Mouse (Mus musculus) intestine, postnatal 0 days (tissue): ENCODE measurements around the gene Gstp3. TPM values are rescaled to one million over a fixed set of nuclear protein-coding genes. Genes with fewer than 3 reads are reported as not detected.
"Not testable (repeated sequence)": the region's sequence is repeated elsewhere in the genome, so short reads cannot be mapped to it uniquely, and the experiment has no call there.

Source experiments
- ATAC-seq: fragments of 200-750 bp; cut with Nextera tagmentation; 2 replicates; pipeline ENCODE4 v1.8.0; 2017; ENCODE audit warnings: mild to moderate bottlenecking, moderate TSS enrichment, moderate library complexity
- H3K27ac ChIP-seq: fragments of 300-500 bp; sonication (generic); 2 replicates; pipeline ENCODE4 v1.5.1; 2014; ENCODE audit warnings: mild to moderate bottlenecking, low read depth, low read length, moderate library complexity
- H3K27me3 ChIP-seq: fragments of 300-500 bp; sonication (generic); replicated peaks from 2 replicates; pipeline ENCODE4 v1.6.1; 2014; ENCODE audit warnings: low read length, mixed read lengths; ENCODE audit not compliant: control insufficient read depth, insufficient read depth
- H3K36me3 ChIP-seq: fragments of 300-500 bp; sonication (generic); 2 replicates; pipeline ENCODE4 v1.6.1; 2014; ENCODE audit warnings: mild to moderate bottlenecking, moderate library complexity; ENCODE audit not compliant: control insufficient read depth, insufficient read depth
- H3K4me1 ChIP-seq: fragments of 300-500 bp; sonication (generic); replicated peaks from 2 replicates; pipeline ENCODE4 v1.6.1; 2014; ENCODE audit warnings: antibody characterized with exemption, low read length, mixed read lengths; ENCODE audit not compliant: control insufficient read depth, insufficient read depth
- H3K4me2 ChIP-seq: fragments of 300-500 bp; sonication (generic); replicated peaks from 2 replicates; pipeline ENCODE4 v1.6.1; 2014; ENCODE audit warnings: low read depth, mild to moderate bottlenecking, moderate library complexity
- H3K4me3 ChIP-seq: fragments of 300-500 bp; sonication (generic); 2 replicates; pipeline ENCODE4 v1.5.1; 2014; ENCODE audit warnings: low read depth, low read length
- H3K9ac ChIP-seq: fragments of 300-500 bp; sonication (generic); 2 replicates; pipeline ENCODE4 v1.6.1; 2014; ENCODE audit warnings: mild to moderate bottlenecking, low read depth, low read length
- H3K9me3 ChIP-seq: fragments of 300-500 bp; sonication (generic); 2 replicates; pipeline ENCODE4 v1.6.1; 2016; ENCODE audit warnings: mixed run types; ENCODE audit not compliant: control insufficient read depth
- CTCF ChIP-seq: sonication (generic); IDR thresholded peaks from 2 replicates; pipeline ENCODE4 v1.5.1; 2016; ENCODE audit warnings: low read depth, mild to moderate bottlenecking, control low read depth, antibody characterized with exemption, moderate library complexity
- WGBS: fragments of 180-500 bp; shearing (Covaris S2); extraction: QIAGEN DNeasy Blood & Tissue Kit; methylation state at CpG from one replicate; pipeline ENCODE4 v1.1.7; 2014; 5-methylcytosine and 5-hydroxymethylcytosine counted together
- polyA plus RNA-seq: library from polyadenylated mRNA; unstranded; fragments of >200 nt; fragmentation: Nextera tagmentation; extraction: Ambion mirVana; gene quantifications from 2 replicates; pipeline ENCODE4 v1.2.1, GENCODE M21; 2015

Gstp3 gene
- polyA plus RNA-seq, 1 experiment from 2014 or later: 68.7 TPM

GRCm38 (mm10) chr19:4060044-4060898 is 902 bp upstream of the Gstp3 start:
- not testable (repeated sequence) for H3K27me3 ChIP-seq, H3K9me3 ChIP-seq, H3K4me1 ChIP-seq, ATAC-seq, H3K27ac ChIP-seq, H3K4me2 ChIP-seq, H3K9ac ChIP-seq, H3K4me3 ChIP-seq, H3K36me3 ChIP-seq
- 0 out of 2 replicates have a peak, but pooled peaks have one; percentile 3 for TF ChIP-seq CTCF
- 88% methylated on average over 8 of the region's 8 CpGs for WGBS

- TF ChIP-seq CTCF: no peak
- WGBS: 89% methylated on average over 5 of the region's 5 CpGs
- peak overlapping the region; percentile 71 for H3K27ac ChIP-seq
Observed at GRCm38 (mm10) chr19:4058581-4058980, 788 bp downstream of the Gstp3 start.

GRCm38 (mm10) chr19:4057962-4058361 is 1.4 kb downstream of the Gstp3 start:
- peak overlapping the region; percentile 44; the same call in 1 of the 2 replicates for H3K4me2 ChIP-seq
- H3K4me1 ChIP-seq: peaks cover 10% of the 10 kb centered on the region; the same call in 1 of the 2 replicates
- H3K9ac ChIP-seq: no peak overlapping the region
- H3K27me3 ChIP-seq: no peaks in the 10 kb centered on the region
- H3K27ac ChIP-seq: no peak overlapping the region
- no peak for ATAC-seq
- no peaks in the 10 kb centered on the region for H3K9me3 ChIP-seq
- WGBS: 97% methylated on average over 7 of the region's 7 CpGs
- no peak overlapping the region for H3K4me3 ChIP-seq
- no peaks in the 10 kb centered on the region for H3K36me3 ChIP-seq
- no peak for TF ChIP-seq CTCF

More at GRCm38 (mm10) chr19:4058581-4058980, 788 bp downstream of the Gstp3 start:
- H3K4me3 ChIP-seq: peak overlapping the region; percentile 14; the same call in 1 of the 2 replicates
- H3K4me2 ChIP-seq: peak overlapping the region; percentile 44
- H3K36me3 ChIP-seq: no peaks in the 10 kb centered on the region
- peaks cover 10% of the 10 kb centered on the region; the same call in 1 of the 2 replicates for H3K4me1 ChIP-seq
- H3K9ac ChIP-seq: no peak overlapping the region
- H3K9me3 ChIP-seq: no peaks in the 10 kb centered on the region
- no peak for ATAC-seq
- H3K27me3 ChIP-seq: no peaks in the 10 kb centered on the region

- Histone ChIP-seq H3K36me3 (no peaks in the 10 kb centered on the region), H3K4me3 (no peak overlapping the region), H3K27ac (no peak overlapping the region; the same call in 1 of the 2 replicates), H3K27me3 (no peaks in the 10 kb centered on the region), H3K9me3 (no peaks in the 10 kb centered on the region), H3K4me2 (no peak overlapping the region), H3K4me1 (peaks cover 10% of the 10 kb centered on the region; the same call in 1 of the 2 replicates), H3K9ac (no peak overlapping the region)
- no peak for ATAC-seq
- no peak for TF ChIP-seq CTCF
- 72% methylated on average over 13 of the region's 13 CpGs for WGBS
Observed at GRCm38 (mm10) chr19:4057389-4057788, 2.0 kb downstream of the Gstp3 start.

- peak overlapping the region; percentile 69 for H3K27ac ChIP-seq
- 40% methylated on average over 4 of the region's 4 CpGs for WGBS
- no peaks in the 10 kb centered on the region for H3K27me3 ChIP-seq
- ATAC-seq: no peak
- H3K4me1 ChIP-seq: peaks cover 10% of the 10 kb centered on the region; the same call in 1 of the 2 replicates
- H3K4me2 ChIP-seq: no peak overlapping the region
- no peak overlapping the region for H3K4me3 ChIP-seq
- H3K36me3 ChIP-seq: no peaks in the 10 kb centered on the region
- no peak for TF ChIP-seq CTCF
- no peak overlapping the region for H3K9ac ChIP-seq
- no peaks in the 10 kb centered on the region for H3K9me3 ChIP-seq
Observed at GRCm38 (mm10) chr19:4056727-4057126, 2.6 kb downstream of the Gstp3 start.

GRCm38 (mm10) chr19:4055947-4056693 is 3.2 kb downstream of the Gstp3 start:
- H3K4me2 ChIP-seq: 0 out of 2 replicates have a peak overlapping the region, but pooled peaks have one; percentile 0
- no peak overlapping the region for H3K4me3 ChIP-seq
- no peaks in the 10 kb centered on the region for H3K36me3 ChIP-seq
- H3K9ac ChIP-seq: no peak overlapping the region
- H3K9me3 ChIP-seq: no peaks in the 10 kb centered on the region
- WGBS: 24% methylated on average over 15 of the region's 15 CpGs
- peak; percentile 50 for ATAC-seq
- peaks cover 10% of the 10 kb centered on the region; the same call in 1 of the 2 replicates for H3K4me1 ChIP-seq
- H3K27me3 ChIP-seq: no peaks in the 10 kb centered on the region
- peak; percentile 28 for TF ChIP-seq CTCF
- H3K27ac ChIP-seq: peak overlapping the region; percentile 69
